Mouse (Mus musculus): ENCODE measurements at regions not wholly inside any gene's neighbourhood (a gene's known extent, or its start where the extent isn't known, plus 50 kb on each side); places are given as distances from the start of the nearest gene placed in this dataset.
"Not testable (repeated sequence)": the region's sequence is repeated elsewhere in the genome, so short reads cannot be mapped to it uniquely, and the experiment has no call there.

GRCm38 (mm10) chr4:21464456-21464855 lies 221.3 kb downstream of the Prdm13 start:
- DNase-seq (ENCODE audit: low spot score in 2 of 2), result no peak

DNA sequence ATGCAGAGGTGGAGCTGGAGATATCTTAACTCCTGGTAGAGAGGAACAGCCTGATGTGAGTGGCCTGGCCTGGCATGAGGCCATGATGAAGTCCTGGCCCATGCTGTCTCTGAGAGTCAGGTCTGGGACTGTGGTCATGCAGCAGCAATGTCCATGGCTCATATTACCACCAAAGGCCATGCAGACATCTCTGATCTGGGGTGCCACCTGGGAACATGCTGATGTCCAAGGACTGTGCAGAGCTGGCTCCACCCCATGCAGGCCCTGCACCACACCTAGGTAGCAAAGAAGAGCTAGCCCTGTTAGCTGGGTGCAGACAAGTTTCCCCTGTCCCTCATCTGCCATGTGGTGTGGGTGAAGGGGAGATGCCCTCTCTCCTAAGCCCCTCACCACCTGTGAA lies 244.5 kb downstream of the Prdm13 start:
- no peak for DNase-seq (ENCODE audit: low spot score in 2 of 2)

DNA sequence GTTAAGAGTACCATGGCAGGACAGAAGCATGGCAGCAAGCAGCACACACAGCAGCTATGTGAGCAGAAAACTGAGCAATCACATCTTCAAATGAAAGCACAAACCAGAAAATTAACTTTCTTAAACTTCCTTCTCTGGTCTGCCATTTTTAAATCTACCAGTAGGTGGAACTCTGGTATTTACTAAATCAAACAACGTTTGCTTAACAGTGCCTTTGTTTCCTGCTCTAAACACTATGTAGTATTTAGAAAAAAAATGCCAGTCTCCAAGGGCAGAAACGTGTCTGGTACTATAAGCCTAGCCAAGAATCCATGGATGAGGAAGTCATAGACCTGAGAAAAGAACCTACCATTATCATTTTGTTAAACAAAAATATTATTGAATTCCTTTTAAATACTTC lies 249.1 kb downstream of the Prdm13 start:
- DNase-seq (ENCODE audit: low spot score in 2 of 2), result no peak

DNA sequence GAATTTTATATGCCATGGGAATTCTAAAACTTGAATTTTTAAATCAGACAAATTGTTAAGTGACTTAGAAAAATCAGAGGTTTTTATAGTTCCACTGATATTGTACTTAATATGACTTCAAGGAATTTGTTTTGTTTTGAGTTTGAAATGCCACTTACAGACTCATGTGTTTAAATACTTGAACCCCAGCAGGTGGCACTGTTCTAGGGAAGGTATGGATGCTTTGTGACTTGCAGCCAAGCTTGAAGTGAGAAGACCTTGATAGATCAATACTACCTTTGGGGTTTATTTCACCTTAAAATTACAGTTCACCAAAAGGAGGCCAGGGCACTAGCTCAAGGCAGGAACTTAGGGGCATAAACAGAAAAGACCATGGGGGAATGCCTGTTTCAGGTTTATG lies 277.9 kb downstream of the Prdm13 start:
- DNase-seq (ENCODE audit: low spot score in 2 of 2), result no peak

DNA sequence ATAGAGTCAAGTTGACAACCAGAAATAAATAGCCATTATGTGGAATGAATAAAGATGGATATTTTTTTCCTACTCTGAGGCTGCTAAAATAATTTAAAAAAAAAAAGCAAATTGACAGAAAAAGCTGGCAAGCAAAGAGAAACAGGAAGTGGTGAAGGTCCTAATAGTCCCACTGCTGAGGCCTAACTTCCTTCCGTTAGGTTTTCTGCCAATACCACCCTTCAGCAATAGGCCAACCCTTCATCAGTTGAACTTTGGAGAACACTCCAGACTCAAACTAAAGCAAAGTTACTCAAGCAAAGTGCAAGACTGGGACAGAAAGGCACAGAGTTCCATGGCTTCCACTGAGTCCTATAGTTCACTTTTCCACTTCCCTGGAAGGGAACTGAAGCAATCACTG lies 316.4 kb downstream of the Prdm13 start:
- DNase-seq (ENCODE audit: low spot score in 2 of 2), result no peak

DNA sequence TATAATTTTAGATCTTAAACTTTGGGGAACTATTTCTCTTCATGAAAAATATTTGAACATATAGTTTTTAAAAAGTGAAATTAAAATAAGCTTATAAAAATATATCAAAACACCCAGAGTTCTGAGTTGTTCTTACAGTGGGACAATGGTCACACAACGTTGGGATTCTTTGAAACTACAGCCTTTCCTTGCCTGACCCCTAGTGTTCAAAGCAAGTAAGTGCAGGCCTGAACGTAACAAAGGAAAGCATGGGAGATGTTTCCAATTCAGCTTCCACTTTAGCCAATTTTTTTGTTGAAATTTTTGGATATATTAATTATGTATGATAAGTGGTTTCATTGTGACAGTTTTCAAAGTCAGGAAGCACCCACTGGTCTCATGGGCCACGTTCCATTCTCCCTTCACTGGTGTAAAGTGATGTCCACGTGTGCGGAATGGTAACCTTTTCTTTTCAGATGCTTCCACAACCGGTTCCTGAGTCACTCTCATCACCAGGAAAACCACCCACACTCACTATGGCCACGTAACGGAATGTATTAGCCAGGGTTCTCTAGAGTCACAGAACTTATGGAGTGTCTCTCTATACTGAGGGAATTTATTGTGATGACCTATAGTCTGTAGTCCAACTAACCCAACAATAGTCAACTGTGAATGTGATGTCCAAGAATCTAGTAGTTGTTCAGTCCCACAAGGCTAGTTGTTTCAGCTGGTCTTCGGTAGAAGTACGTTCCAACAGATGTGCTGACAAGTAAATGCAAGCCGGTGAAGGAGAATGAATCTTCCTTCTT lies 317.3 kb downstream of the Prdm13 start:
- DNase-seq (ENCODE audit: low spot score in 2 of 2), result no peak

- DNase-seq (ENCODE audit: low spot score in 2 of 2), result no peak
These were observed 364.0 kb downstream of the Prdm13 start for GRCm38 (mm10) chr4:21321769-21322168.

GRCm38 (mm10) chr4:21309239-21309638 lies 376.5 kb downstream of the Prdm13 start:
- DNase-seq (ENCODE audit: low spot score in 2 of 2), result not testable (repeated sequence)

- DNase-seq (ENCODE audit: low spot score in 2 of 2), result no peak
These were observed 378.2 kb downstream of the Prdm13 start for GRCm38 (mm10) chr4:21307476-21308011.

DNA sequence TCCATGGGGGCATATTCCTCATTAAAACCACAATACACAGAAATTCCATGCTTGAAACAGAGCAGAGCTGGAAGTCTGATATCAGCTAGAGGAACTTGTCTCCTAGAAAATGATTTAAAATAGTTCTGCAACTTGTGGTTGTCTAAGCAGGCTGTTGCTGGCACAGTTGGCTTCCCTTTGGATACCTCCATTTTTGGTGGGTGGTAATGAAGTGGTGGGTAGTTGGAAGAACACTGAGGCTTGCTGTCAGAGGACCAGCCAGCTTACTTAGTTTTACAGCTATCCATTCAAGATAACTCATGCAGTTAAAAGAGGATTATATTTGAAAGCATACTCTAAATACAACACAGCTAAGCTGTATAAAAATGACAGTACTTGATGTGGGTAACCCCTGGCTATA lies 385.6 kb downstream of the Prdm13 start:
- no peak for DNase-seq (ENCODE audit: low spot score in 2 of 2)

DNA sequence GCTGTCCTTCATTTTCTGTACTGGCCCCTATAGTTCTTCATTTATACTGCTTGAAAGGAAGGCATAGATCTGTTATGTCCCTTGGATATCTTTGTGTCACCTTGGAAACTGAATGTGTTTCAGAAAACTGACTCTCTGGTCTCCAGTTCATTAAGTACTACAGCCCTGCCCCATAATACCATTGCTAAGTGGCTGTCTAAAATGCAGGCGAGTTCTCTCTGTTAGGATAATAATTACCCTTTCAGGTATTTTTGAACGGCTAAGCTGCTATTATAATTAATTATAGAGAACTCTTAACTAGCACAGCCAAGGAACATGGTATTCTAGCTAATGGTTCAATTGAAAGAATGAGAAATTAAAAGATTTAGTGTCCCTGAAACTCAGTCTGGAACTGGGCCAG lies 418.5 kb downstream of the Prdm13 start:
- no peak for DNase-seq (ENCODE audit: low spot score in 2 of 2)

- DNase-seq (ENCODE audit: low spot score in 2 of 2), result no peak
These were observed 418.9 kb downstream of the Prdm13 start for GRCm38 (mm10) chr4:21266886-21267285.

DNA sequence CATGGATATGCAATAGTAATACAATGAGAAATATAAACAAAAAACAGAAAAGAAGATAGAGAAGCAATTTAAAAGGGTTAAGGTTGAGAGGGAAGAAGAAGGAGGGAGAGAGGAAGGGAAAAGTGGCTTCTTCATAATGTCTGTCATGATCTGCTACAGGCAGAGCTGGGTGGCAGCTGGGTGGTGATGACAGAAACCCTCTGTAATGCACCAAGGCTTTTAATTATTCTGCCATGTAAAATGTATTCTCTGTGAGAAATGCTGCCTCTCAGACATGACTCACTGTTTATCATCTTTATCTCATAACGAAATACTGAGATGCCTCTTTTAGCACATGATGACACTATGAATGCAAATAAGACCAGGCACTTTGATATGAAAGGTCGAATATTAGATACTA lies 435.4 kb downstream of the Prdm13 start:
- no peak for DNase-seq (ENCODE audit: low spot score in 2 of 2)

- peak in 1 of 2 experiments; percentile 3 for DNase-seq (ENCODE audit: low spot score in 2 of 2)
These were observed 463.1 kb downstream of the Prdm13 start for GRCm38 (mm10) chr4:21222631-21223030.

GRCm38 (mm10) chr4:21207617-21208016 lies 478.1 kb downstream of the Prdm13 start:
- no peak for DNase-seq (ENCODE audit: low spot score in 2 of 2)

GRCm38 (mm10) chr4:21195620-21196019 lies 490.1 kb downstream of the Prdm13 start:
- DNase-seq (ENCODE audit: low spot score in 2 of 2), result no peak

GRCm38 (mm10) chr4:21173789-21174188 lies 512.0 kb downstream of the Prdm13 start:
- no peak for DNase-seq (ENCODE audit: low spot score in 2 of 2)

DNA sequence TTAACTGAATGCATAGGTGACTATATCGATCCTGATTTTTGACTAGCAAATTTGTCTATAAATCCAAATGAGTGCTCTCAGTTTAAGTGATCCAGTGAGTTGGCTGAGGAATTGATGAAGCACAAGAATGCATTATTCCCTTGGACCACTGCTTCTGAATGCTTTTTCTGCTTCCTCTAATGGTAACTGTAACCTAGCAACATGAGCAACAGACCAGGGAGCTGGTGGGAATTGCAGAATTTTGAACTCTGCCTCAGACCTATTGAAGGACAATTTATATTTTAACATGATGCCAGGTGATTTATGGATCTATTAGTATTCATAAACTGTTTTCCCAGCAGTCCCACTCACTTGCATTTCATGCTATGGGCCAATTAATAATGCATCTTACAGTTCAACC lies 512.7 kb downstream of the Prdm13 start:
- no peak for DNase-seq (ENCODE audit: low spot score in 2 of 2)

DNA sequence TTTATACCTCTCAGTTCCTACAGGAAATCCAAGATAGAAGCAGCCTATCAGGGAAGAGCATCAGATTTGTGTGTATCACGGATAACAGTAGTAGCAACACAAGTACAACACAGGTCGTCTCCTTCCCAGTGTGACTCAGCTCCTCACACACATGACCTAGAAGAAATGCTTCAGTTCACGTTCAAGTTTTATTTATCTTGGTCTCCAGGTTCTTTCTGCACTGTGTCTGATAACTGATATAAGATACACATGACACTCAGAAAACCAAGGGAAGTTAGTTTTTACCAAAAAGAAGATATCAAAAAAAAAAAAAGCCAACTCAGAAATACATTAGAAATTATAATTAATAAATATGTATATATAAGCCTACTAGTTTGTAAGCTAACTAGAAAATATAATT lies 515.0 kb downstream of the Prdm13 start:
- DNase-seq (ENCODE audit: low spot score in 2 of 2), result no peak

- DNase-seq (ENCODE audit: low spot score in 2 of 2), result no peak
These were observed 523.6 kb downstream of the Prdm13 start for GRCm38 (mm10) chr4:21162124-21162523.

GRCm38 (mm10) chr4:21125892-21126291 lies 559.9 kb downstream of the Prdm13 start:
- no peak for DNase-seq (ENCODE audit: low spot score in 2 of 2)

GRCm38 (mm10) chr4:21095741-21096140 lies 590.0 kb downstream of the Prdm13 start:
- no peak for DNase-seq (ENCODE audit: low spot score in 2 of 2)

- DNase-seq (ENCODE audit: low spot score in 2 of 2), result no peak
These were observed 615.5 kb downstream of the Prdm13 start for GRCm38 (mm10) chr4:21070198-21070785.

Measured in adrenal gland, postnatal 4 days (tissue).